Mouse (Mus musculus) NIH3T3 (cell line): Measurements from ENCODE around the gene Rasl12.
A peak's percentile ranks its signal among the peaks of the same experiment; 100 is the strongest.

Source experiments
- DNase-seq: peaks from one replicate; pipeline ENCODE4 v3.0.0-alpha.2; 2012; ENCODE audit warnings: low read depth

Gene Rasl12

GRCm38 (mm10) chr9:65444692-65445091 lies 46.4 kb downstream of the Rasl12 start:
- no peak for DNase-seq

- no peak for DNase-seq
Observed at GRCm38 (mm10) chr9:65447951-65448350, 49.6 kb downstream of the Rasl12 start.

GRCm38 (mm10) chr9:65458975-65459374 lies 60.7 kb downstream of the Rasl12 start:
- DNase-seq: no peak

- no peak for DNase-seq
Observed at GRCm38 (mm10) chr9:65460198-65460597, 61.9 kb downstream of the Rasl12 start.

GRCm38 (mm10) chr9:65460732-65461442 lies 62.6 kb downstream of the Rasl12 start, which contains the start of gene Spg21:
Gene Spg21 (plus strand): TSS chr9:65460947.
- peak; percentile 96 for DNase-seq

GRCm38 (mm10) chr9:65462544-65462943 lies 64.2 kb downstream of the Rasl12 start:
- DNase-seq: no peak

GRCm38 (mm10) chr9:65464161-65464560 lies 65.9 kb downstream of the Rasl12 start:
- peak; percentile 84 for DNase-seq
